Mouse (Mus musculus): ENCODE results near the gene Fkbp14. TPM values are rescaled to one million over a fixed set of nuclear protein-coding genes. Genes with fewer than 3 reads are reported as not detected.
A peak's percentile ranks its signal among the peaks of the same experiment; 100 is the strongest.

Fkbp14 gene
- polyA plus RNA-seq, 1 experiment from 2014 or later = 26.9 TPM

- no peak overlapping the region for H3K9ac ChIP-seq (ENCODE audit: low read length)
- no peaks in the 10 kb centered on the region for H3K9me3 ChIP-seq (ENCODE audit: control insufficient read depth, low read length)
- peak; percentile 13; the same call in 1 of the 2 replicates for ATAC-seq (ENCODE audit: insufficient number of reproducible peaks, insufficient read depth, low FRiP score, low read depth)
- H3K4me2 ChIP-seq (ENCODE audit: low read length) = no peak overlapping the region
- WGBS = 47% methylated on average over 8 of the region's 8 CpGs
- H3K4me3 ChIP-seq (ENCODE audit: control insufficient read depth in 1 of 2, insufficient read depth in 1 of 2, low read depth in 1 of 2, low read length in 2 of 2) = no peak overlapping the region
- no peaks in the 10 kb centered on the region; the same call in 1 of the 2 replicates for H3K27me3 ChIP-seq (ENCODE audit: control insufficient read depth, insufficient read depth, low read length)
- peaks cover 22 to 34% of the 10 kb centered on the region in 2 experiments for H3K4me1 ChIP-seq (ENCODE audit: control insufficient read depth in 2 of 2, insufficient read depth in 2 of 2, low read length in 2 of 2)
- H3K36me3 ChIP-seq (ENCODE audit: control insufficient read depth, insufficient read depth, low read length) = no peaks in the 10 kb centered on the region
- peak overlapping the region; percentile 57 to 63 for H3K27ac ChIP-seq (replicated peaks in 1 of 2; ENCODE audit: control insufficient read depth in 1 of 2, insufficient read depth in 1 of 2, low read depth in 2 of 2, low read length in 2 of 2)
Observed at GRCm38 (mm10) chr6:54554341-54555110, 42.6 kb downstream of the Fkbp14 start.

- no peak overlapping the region for H3K9ac ChIP-seq (ENCODE audit: low read length)
- no peak overlapping the region for H3K4me2 ChIP-seq (ENCODE audit: low read length)
- 73% methylated on average over 2 of the region's 2 CpGs for WGBS
- no peak overlapping the region for H3K4me3 ChIP-seq (ENCODE audit: control insufficient read depth in 1 of 2, insufficient read depth in 1 of 2, low read depth in 1 of 2, low read length in 2 of 2)
- no peaks in the 10 kb centered on the region for H3K36me3 ChIP-seq (ENCODE audit: control insufficient read depth, insufficient read depth, low read length)
- peaks cover 22 to 41% of the 10 kb centered on the region in 2 experiments for H3K4me1 ChIP-seq (ENCODE audit: control insufficient read depth in 2 of 2, insufficient read depth in 2 of 2, low read length in 2 of 2)
- peak overlapping the region in 1 of 2 experiments; percentile 57; a peak in 2 of 4 replicates for H3K27ac ChIP-seq (replicated peaks in 1 of 2; ENCODE audit: control insufficient read depth in 1 of 2, insufficient read depth in 1 of 2, low read depth in 2 of 2, low read length in 2 of 2)
- no peaks in the 10 kb centered on the region for H3K9me3 ChIP-seq (ENCODE audit: control insufficient read depth, low read length)
- no peaks in the 10 kb centered on the region; the same call in 1 of the 2 replicates for H3K27me3 ChIP-seq (ENCODE audit: control insufficient read depth, insufficient read depth, low read length)
- no peak for ATAC-seq (ENCODE audit: insufficient number of reproducible peaks, insufficient read depth, low FRiP score, low read depth)
Observed at GRCm38 (mm10) chr6:54553632-54554031, 43.5 kb downstream of the Fkbp14 start.

- H3K4me1 ChIP-seq (ENCODE audit: control insufficient read depth in 2 of 2, insufficient read depth in 2 of 2, low read length in 2 of 2) = peaks cover 25 to 43% of the 10 kb centered on the region in 2 experiments
- 88% methylated on average over 9 of the region's 9 CpGs for WGBS
Observed at GRCm38 (mm10) chr6:54552721-54553413, 44.2 kb downstream of the Fkbp14 start.

GRCm38 (mm10) chr6:54550801-54551323 lies 46.2 kb downstream of the Fkbp14 start:
- H3K36me3 ChIP-seq (ENCODE audit: control insufficient read depth, insufficient read depth, low read length) = no peaks in the 10 kb centered on the region
- H3K9me3 ChIP-seq (ENCODE audit: control insufficient read depth, low read length) = no peaks in the 10 kb centered on the region
- H3K27ac ChIP-seq (replicated peaks in 1 of 2; ENCODE audit: control insufficient read depth in 1 of 2, insufficient read depth in 1 of 2, low read depth in 2 of 2, low read length in 2 of 2) = no peak overlapping the region
- ATAC-seq (ENCODE audit: insufficient number of reproducible peaks, insufficient read depth, low FRiP score, low read depth) = no peak
- 33% methylated on average over 6 of the region's 7 CpGs for WGBS
- no peaks in the 10 kb centered on the region; the same call in 1 of the 2 replicates for H3K27me3 ChIP-seq (ENCODE audit: control insufficient read depth, insufficient read depth, low read length)
- no peak overlapping the region for H3K4me3 ChIP-seq (ENCODE audit: control insufficient read depth in 1 of 2, insufficient read depth in 1 of 2, low read depth in 1 of 2, low read length in 2 of 2)
- peaks cover 24 to 41% of the 10 kb centered on the region in 2 experiments for H3K4me1 ChIP-seq (ENCODE audit: control insufficient read depth in 2 of 2, insufficient read depth in 2 of 2, low read length in 2 of 2)
- no peak overlapping the region for H3K9ac ChIP-seq (ENCODE audit: low read length)
- no peak overlapping the region for H3K4me2 ChIP-seq (ENCODE audit: low read length)

More at GRCm38 (mm10) chr6:54552721-54553413, 44.2 kb downstream of the Fkbp14 start:
- Histone ChIP-seq H3K27me3 (ENCODE audit: control insufficient read depth, insufficient read depth, low read length) (no peaks in the 10 kb centered on the region; the same call in 1 of the 2 replicates), H3K36me3 (ENCODE audit: control insufficient read depth, insufficient read depth, low read length) (no peaks in the 10 kb centered on the region), H3K27ac (replicated peaks in 1 of 2; ENCODE audit: control insufficient read depth in 1 of 2, insufficient read depth in 1 of 2, low read depth in 2 of 2, low read length in 2 of 2) (no peak overlapping the region), H3K9me3 (ENCODE audit: control insufficient read depth, low read length) (no peaks in the 10 kb centered on the region), H3K4me2 (ENCODE audit: low read length) (no peak overlapping the region), H3K4me3 (ENCODE audit: control insufficient read depth in 1 of 2, insufficient read depth in 1 of 2, low read depth in 1 of 2, low read length in 2 of 2) (no peak overlapping the region), H3K9ac (ENCODE audit: low read length) (no peak overlapping the region)
- ATAC-seq (ENCODE audit: insufficient number of reproducible peaks, insufficient read depth, low FRiP score, low read depth) = no peak

GRCm38 (mm10) chr6:54549311-54549710 lies 47.8 kb downstream of the Fkbp14 start:
- H3K9me3 ChIP-seq (ENCODE audit: control insufficient read depth, low read length) = no peaks in the 10 kb centered on the region
- no peaks in the 10 kb centered on the region for H3K36me3 ChIP-seq (ENCODE audit: control insufficient read depth, insufficient read depth, low read length)
- no peak overlapping the region for H3K27ac ChIP-seq (replicated peaks in 1 of 2; ENCODE audit: control insufficient read depth in 1 of 2, insufficient read depth in 1 of 2, low read depth in 2 of 2, low read length in 2 of 2)
- no peaks in the 10 kb centered on the region; the same call in 1 of the 2 replicates for H3K27me3 ChIP-seq (ENCODE audit: control insufficient read depth, insufficient read depth, low read length)
- ATAC-seq (ENCODE audit: insufficient number of reproducible peaks, insufficient read depth, low FRiP score, low read depth) = no peak
- H3K4me1 ChIP-seq (ENCODE audit: control insufficient read depth in 2 of 2, insufficient read depth in 2 of 2, low read length in 2 of 2) = peaks cover 13 to 32% of the 10 kb centered on the region in 2 experiments
- H3K9ac ChIP-seq (ENCODE audit: low read length) = no peak overlapping the region
- WGBS = 70% methylated on average over 4 of the region's 4 CpGs
- H3K4me3 ChIP-seq (ENCODE audit: control insufficient read depth in 1 of 2, insufficient read depth in 1 of 2, low read depth in 1 of 2, low read length in 2 of 2) = no peak overlapping the region
- no peak overlapping the region for H3K4me2 ChIP-seq (ENCODE audit: low read length)

- ATAC-seq (ENCODE audit: insufficient number of reproducible peaks, insufficient read depth, low FRiP score, low read depth) = no peak
- no peak overlapping the region for H3K27ac ChIP-seq (replicated peaks in 1 of 2; ENCODE audit: control insufficient read depth in 1 of 2, insufficient read depth in 1 of 2, low read depth in 2 of 2, low read length in 2 of 2)
- no peak overlapping the region for H3K4me2 ChIP-seq (ENCODE audit: low read length)
Observed at GRCm38 (mm10) chr6:54548314-54549019, 48.6 kb downstream of the Fkbp14 start.

GRCm38 (mm10) chr6:54543646-54544045 lies 53.5 kb downstream of the Fkbp14 start:
- ATAC-seq (ENCODE audit: insufficient number of reproducible peaks, insufficient read depth, low FRiP score, low read depth) = no peak
- H3K36me3 ChIP-seq (ENCODE audit: control insufficient read depth, insufficient read depth, low read length) = no peaks in the 10 kb centered on the region
- H3K9me3 ChIP-seq (ENCODE audit: control insufficient read depth, low read length) = no peaks in the 10 kb centered on the region
- H3K27me3 ChIP-seq (ENCODE audit: control insufficient read depth, insufficient read depth, low read length) = no peaks in the 10 kb centered on the region
- no peak overlapping the region for H3K4me2 ChIP-seq (ENCODE audit: low read length)
- H3K27ac ChIP-seq (replicated peaks in 1 of 2; ENCODE audit: control insufficient read depth in 1 of 2, insufficient read depth in 1 of 2, low read depth in 2 of 2, low read length in 2 of 2) = no peak overlapping the region
- H3K9ac ChIP-seq (ENCODE audit: low read length) = no peak overlapping the region
- 81% methylated on average over 2 of the region's 2 CpGs for WGBS
- peaks cover 12 to 20% of the 10 kb centered on the region in 2 experiments for H3K4me1 ChIP-seq (ENCODE audit: control insufficient read depth in 2 of 2, insufficient read depth in 2 of 2, low read length in 2 of 2)
- no peak overlapping the region for H3K4me3 ChIP-seq (ENCODE audit: control insufficient read depth in 1 of 2, insufficient read depth in 1 of 2, low read depth in 1 of 2, low read length in 2 of 2)

More at GRCm38 (mm10) chr6:54548314-54549019, 48.6 kb downstream of the Fkbp14 start:
- Histone ChIP-seq H3K9me3 (ENCODE audit: control insufficient read depth, low read length) (no peaks in the 10 kb centered on the region), H3K27me3 (ENCODE audit: control insufficient read depth, insufficient read depth, low read length) (no peaks in the 10 kb centered on the region; the same call in 1 of the 2 replicates), H3K9ac (ENCODE audit: low read length) (no peak overlapping the region), H3K36me3 (ENCODE audit: control insufficient read depth, insufficient read depth, low read length) (no peaks in the 10 kb centered on the region), H3K4me3 (ENCODE audit: control insufficient read depth in 1 of 2, insufficient read depth in 1 of 2, low read depth in 1 of 2, low read length in 2 of 2) (no peak overlapping the region), H3K4me1 (ENCODE audit: control insufficient read depth in 2 of 2, insufficient read depth in 2 of 2, low read length in 2 of 2) (peaks cover 11 to 26% of the 10 kb centered on the region in 2 experiments)
- 53% methylated on average over 13 of the region's 13 CpGs for WGBS
